Mouse (Mus musculus): ENCODE results near the gene Kdm5b.

DNA sequence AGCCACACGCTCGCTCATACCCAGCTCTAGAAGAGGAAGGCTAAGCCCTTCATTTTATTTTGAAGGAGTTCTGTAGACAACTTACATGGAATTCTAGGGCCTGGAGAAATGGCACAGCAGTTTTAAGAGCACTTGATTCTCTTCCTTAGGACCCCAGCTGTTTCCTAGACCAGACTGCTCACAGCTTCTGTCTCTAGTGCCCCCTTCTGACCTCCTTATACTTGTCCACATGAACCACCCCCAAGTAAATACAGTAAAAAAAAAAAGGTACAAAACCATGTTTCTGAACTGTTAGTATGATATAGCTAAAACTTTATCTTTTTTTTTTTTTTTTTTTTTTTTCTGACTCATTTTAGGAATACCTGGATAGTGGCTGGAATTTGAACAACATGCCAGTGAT lies 44.1 kb downstream of the Kdm5b start:
- peak; percentile 20; the same call in 1 of the 2 replicates for TF ChIP-seq CTCF (IDR thresholded peaks at IDR 0.05; ENCODE audit: low read depth)
- TF ChIP-seq EP300 (optimal IDR thresholded peaks at IDR 0.05) = no peak
